Mouse (Mus musculus) midbrain, embryonic 14.5 days (tissue): ENCODE data around the gene Sec14l2. TPM values are rescaled to one million over a fixed set of nuclear protein-coding genes. Genes with fewer than 3 reads are reported as not detected.
A peak's percentile ranks its signal among the peaks of the same experiment; 100 is the strongest.

Source experiments
- ATAC-seq: fragments of 200-750 bp; cut with Nextera tagmentation; 2 replicates; pipeline ENCODE4 v1.8.0; 2017; ENCODE audit warnings: moderate number of reproducible peaks, moderate library complexity; ENCODE audit not compliant: low FRiP score, low TSS enrichment
- DNase-seq: peaks from one replicate; pipeline ENCODE4 v3.0.0-alpha.2; 2015
- H3K27ac ChIP-seq: fragments of 300-500 bp; sonication (generic); replicated peaks from 2 replicates; pipeline ENCODE4 v1.5.1; 2014; ENCODE audit warnings: mild to moderate bottlenecking, low read depth, low read length, moderate library complexity
- H3K27me3 ChIP-seq: fragments of 300-500 bp; sonication (generic); 2 replicates; pipeline ENCODE4 v1.6.1; 2014; ENCODE audit warnings: low read length, control low read depth, mixed read lengths; ENCODE audit not compliant: control insufficient read depth, insufficient read depth
- H3K36me3 ChIP-seq: fragments of 300-500 bp; sonication (generic); 2 replicates; pipeline ENCODE4 v1.6.1; 2014; ENCODE audit warnings: low read length, control low read depth; ENCODE audit not compliant: control insufficient read depth, insufficient read depth
- H3K4me1 ChIP-seq: fragments of 300-500 bp; sonication (generic); 2 replicates; pipeline ENCODE4 v1.6.1; 2014; ENCODE audit warnings: mild to moderate bottlenecking, antibody characterized with exemption, low read length, control low read depth; ENCODE audit not compliant: control insufficient read depth, insufficient read depth
- H3K4me2 ChIP-seq: fragments of 300-500 bp; sonication (generic); 2 replicates; pipeline ENCODE4 v1.6.1; 2014; ENCODE audit warnings: mild to moderate bottlenecking, low read length, moderate library complexity
- H3K4me3 ChIP-seq: fragments of 300-500 bp; sonication (generic); replicated peaks from 2 replicates; pipeline ENCODE4 v1.5.1; 2014; ENCODE audit warnings: low read depth, low read length
- H3K9ac ChIP-seq: fragments of 300-500 bp; sonication (generic); replicated peaks from 2 replicates; pipeline ENCODE4 v1.6.1; 2014; ENCODE audit warnings: mild to moderate bottlenecking, low read length, moderate library complexity
- H3K9me3 ChIP-seq: fragments of 300-500 bp; sonication (generic); 2 replicates; pipeline ENCODE4 v1.6.1; 2016; ENCODE audit warnings: low read length, control low read depth, mixed read lengths; ENCODE audit not compliant: control insufficient read depth
- WGBS: fragments of 180-500 bp; shearing (Covaris S2); extraction: QIAGEN DNeasy Blood & Tissue Kit; methylation state at CpG from one replicate; pipeline ENCODE4 v1.1.7; 2014; 5-methylcytosine and 5-hydroxymethylcytosine counted together
- polyA plus RNA-seq: library from polyadenylated mRNA; unstranded; fragments of >200 nt; fragmentation: Nextera tagmentation; extraction: Ambion mirVana; gene quantifications from 2 replicates; pipeline ENCODE4 v1.2.1, GENCODE M21; 2014

Sec14l2 gene
- polyA plus RNA-seq, 1 experiment from 2014 or later, result 2.0 TPM

DNA sequence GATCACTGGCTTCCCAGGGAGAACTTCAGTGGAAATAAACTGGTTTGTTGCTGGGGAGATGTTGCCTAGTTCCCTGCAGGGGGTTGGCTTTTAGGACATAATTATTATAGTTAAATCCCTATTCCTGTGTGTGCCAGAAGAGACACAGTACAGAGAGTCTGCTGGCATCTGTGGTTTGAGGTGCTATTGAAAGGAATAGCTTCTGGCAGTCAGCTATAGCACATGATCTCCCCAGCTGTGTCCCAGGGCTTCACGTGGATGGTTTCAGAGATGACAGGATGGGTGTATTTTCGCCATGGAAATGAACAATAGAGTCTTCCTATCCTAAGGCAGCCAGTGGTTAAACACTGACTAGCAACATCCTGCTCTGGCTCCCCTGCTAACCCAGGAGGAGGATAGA is 35.9 kb downstream of the Sec14l2 start:
- Histone ChIP-seq H3K4me2 (no peak overlapping the region), H3K27ac (no peak overlapping the region), H3K9ac (no peak overlapping the region), H3K36me3 (peaks cover 4% of the 10 kb centered on the region; the same call in 1 of the 2 replicates), H3K4me1 (no peaks in the 10 kb centered on the region), H3K9me3 (no peaks in the 10 kb centered on the region), H3K27me3 (no peaks in the 10 kb centered on the region), H3K4me3 (no peak overlapping the region)
- 44% methylated on average over 2 of the region's 2 CpGs for WGBS
- DNase-seq (no peak), ATAC-seq (no peak)

DNA sequence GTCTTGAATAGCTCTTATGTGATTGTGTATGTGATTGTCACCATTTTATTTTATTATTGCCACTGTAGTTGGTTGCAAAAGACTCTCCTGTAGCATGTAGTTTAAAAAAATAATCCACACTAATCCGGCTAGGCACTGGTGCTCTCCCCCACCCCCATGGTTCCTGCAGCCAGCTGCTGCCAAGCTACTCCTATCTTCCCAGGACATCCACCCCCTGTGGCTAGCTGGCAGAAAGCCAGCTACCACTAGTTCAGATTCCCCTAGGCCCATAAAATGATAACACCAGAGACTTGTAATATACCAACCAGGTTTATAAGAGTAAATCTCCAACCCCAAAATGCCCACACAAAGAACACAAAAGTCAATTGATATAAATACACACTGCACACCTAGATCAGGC is 37.0 kb downstream of the Sec14l2 start:
- Histone ChIP-seq H3K27ac (no peak overlapping the region), H3K27me3 (no peaks in the 10 kb centered on the region), H3K9ac (no peak overlapping the region), H3K36me3 (no peaks in the 10 kb centered on the region), H3K4me2 (no peak overlapping the region), H3K9me3 (no peaks in the 10 kb centered on the region), H3K4me3 (no peak overlapping the region), H3K4me1 (no peaks in the 10 kb centered on the region)
- ATAC-seq (no peak), DNase-seq (no peak)
- WGBS, result 35% methylated on average over 1 of the region's 1 CpGs

DNA sequence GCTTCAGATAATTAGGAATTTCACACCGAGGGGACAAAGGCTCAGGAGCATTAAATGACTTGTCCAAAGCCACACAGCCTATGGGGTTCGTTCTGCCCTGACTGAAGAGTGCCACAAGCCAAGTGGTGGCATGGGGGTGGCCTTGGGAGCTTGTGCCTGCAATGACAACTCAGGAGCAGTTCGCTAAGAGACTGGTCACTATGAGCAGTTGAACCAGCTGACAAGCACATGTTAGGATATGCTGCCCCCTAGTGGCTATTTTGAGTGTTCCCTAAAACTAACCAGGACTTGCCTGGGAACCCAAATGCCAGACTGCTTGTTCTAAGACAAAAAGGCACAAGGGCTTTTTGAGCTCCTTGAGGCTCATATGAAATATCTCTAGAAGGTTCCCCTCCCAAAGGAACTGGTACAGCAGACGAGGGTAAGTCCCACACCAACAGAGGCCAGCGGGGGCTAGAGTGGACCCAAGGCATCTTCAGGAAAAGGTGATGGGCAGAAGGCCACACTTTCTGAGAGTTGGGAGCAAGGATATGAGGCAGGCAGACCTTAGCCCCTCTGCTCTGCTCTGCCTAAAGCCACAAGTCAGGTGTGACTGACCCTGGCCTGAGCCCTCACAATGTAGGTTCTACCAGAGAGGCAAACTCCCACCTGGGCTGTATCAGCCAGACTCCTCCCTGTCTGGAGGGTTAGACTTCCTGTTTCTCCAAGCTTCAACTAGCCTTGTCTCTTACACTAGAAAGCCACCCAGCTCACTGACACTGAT is 39.7 kb downstream of the Sec14l2 start:
- Histone ChIP-seq H3K36me3 (no peaks in the 10 kb centered on the region), H3K4me1 (no peaks in the 10 kb centered on the region), H3K27me3 (no peaks in the 10 kb centered on the region), H3K27ac (no peak overlapping the region), H3K4me2 (no peak overlapping the region), H3K4me3 (no peak overlapping the region), H3K9me3 (no peaks in the 10 kb centered on the region), H3K9ac (no peak overlapping the region)
- 36% methylated on average over 5 of the region's 5 CpGs for WGBS
- ATAC-seq, result no peak
- DNase-seq, result peak; percentile 95

DNA sequence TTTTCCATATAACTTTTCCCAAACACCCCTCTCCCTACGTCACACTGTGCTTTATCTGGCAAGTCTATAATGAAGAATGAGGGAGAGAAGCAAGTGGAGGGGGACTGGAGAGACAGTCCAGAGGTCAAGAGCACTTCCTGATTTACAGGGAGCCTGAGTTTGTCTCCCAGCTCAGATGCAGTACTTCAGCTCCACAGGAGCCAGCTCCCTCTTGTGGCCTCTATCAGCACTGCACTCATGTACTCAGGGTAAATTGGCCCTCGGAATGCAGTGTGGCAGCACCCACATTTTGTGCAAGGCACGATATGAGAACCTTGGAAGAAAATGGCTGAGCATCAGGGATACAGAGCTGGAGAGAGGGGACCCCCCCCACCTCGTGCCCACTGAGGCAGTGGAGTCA is 43.0 kb downstream of the Sec14l2 start:
- Histone ChIP-seq H3K36me3 (no peaks in the 10 kb centered on the region), H3K4me1 (no peaks in the 10 kb centered on the region), H3K4me2 (no peak overlapping the region), H3K9ac (no peak overlapping the region), H3K27ac (no peak overlapping the region), H3K27me3 (no peaks in the 10 kb centered on the region), H3K9me3 (no peaks in the 10 kb centered on the region), H3K4me3 (no peak overlapping the region)
- WGBS, result 15% methylated on average over 4 of the region's 4 CpGs
- ATAC-seq (no peak), DNase-seq (peak; percentile 79)

DNA sequence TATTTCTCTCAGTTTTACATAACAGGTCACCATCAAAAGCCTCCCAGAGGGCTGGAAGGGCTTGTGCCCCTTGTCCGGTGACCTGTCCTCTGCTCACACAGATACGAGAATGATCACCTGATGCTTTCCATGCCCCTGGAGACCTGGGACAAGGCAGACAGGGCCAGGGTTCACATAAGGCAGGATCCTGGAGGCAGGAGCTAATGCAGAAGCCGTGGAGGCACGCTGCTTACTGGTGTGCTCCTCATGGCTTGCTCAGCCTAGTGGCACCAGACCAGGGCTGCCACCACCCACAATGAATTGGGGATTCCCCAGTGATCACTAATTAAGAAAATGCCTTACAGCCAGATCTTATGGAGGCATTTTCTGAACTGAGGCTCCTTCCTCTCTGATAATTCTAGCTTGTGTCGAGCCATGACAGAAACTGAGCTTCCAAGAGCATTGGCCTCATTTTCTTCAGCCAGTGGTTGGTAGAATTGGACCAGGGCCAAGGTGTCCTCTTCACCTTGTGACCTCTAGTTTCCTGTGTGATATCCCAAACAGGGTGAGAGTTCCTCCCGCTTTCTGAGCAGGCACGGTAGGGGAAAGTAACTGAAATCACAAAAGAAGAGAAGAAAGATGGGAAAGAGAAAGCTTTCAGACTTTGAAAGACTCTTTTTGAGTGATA is 44.8 kb downstream of the Sec14l2 start:
- Histone ChIP-seq H3K27ac (no peak overlapping the region), H3K4me3 (no peak overlapping the region), H3K9me3 (no peaks in the 10 kb centered on the region), H3K9ac (no peak overlapping the region), H3K36me3 (no peaks in the 10 kb centered on the region), H3K4me1 (no peaks in the 10 kb centered on the region), H3K4me2 (no peak overlapping the region), H3K27me3 (no peaks in the 10 kb centered on the region)
- WGBS, result 84% methylated on average over 7 of the region's 7 CpGs
- ATAC-seq, result no peak
- DNase-seq, result no peak

DNA sequence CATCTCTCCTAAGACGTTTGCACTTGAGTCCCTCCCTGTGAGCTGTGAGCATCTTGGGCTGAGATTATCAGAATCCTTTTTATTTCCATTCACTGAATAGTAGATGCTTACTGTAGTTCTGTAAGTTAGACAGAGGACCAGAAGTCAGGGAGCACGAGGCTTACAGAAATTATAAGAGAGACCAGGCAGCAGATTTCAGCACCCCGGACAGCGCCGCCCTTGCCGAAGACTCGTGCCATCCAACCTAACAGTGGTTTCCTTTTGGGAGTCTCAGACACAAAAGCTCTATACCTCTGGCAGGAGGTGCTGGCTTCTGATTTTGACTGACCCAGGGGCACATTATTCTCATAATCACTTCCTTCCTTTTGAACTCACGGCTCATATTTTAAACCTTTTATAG is 46.6 kb downstream of the Sec14l2 start:
- Histone ChIP-seq H3K9ac (no peak overlapping the region), H3K4me3 (no peak overlapping the region), H3K9me3 (no peaks in the 10 kb centered on the region), H3K27ac (no peak overlapping the region), H3K36me3 (no peaks in the 10 kb centered on the region), H3K4me1 (no peaks in the 10 kb centered on the region), H3K27me3 (no peaks in the 10 kb centered on the region), H3K4me2 (no peak overlapping the region)
- no peak for ATAC-seq
- WGBS, result 17% methylated on average over 8 of the region's 8 CpGs
- DNase-seq, result peak; percentile 41

DNA sequence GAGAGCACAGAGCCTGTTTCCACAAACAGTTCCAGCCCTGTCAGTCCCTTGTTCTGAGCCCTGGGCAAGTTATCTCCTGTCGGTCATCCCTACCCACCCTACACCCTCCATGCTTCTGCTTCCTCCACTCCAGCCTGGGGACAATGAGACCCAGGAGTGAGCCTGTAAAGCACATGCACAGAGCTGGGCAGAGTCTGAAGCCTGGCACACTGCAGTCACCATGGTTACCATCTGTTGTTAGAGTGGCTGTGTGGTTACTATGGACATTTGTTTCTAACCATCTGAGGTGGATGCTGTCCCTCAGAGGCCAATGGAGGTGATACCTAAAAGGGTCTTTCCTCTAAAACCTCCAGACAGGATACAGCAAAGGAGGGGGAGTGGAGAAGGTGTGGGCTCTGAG is 53.6 kb downstream of the Sec14l2 start:
- H3K9ac ChIP-seq, result no peak overlapping the region
- WGBS, result 77% methylated on average over 1 of the region's 1 CpGs
- no peak for ATAC-seq
- no peak overlapping the region for H3K4me3 ChIP-seq
- H3K27ac ChIP-seq, result no peak overlapping the region
- peak; percentile 28 for DNase-seq
- no peaks in the 10 kb centered on the region for H3K27me3 ChIP-seq
- H3K36me3 ChIP-seq, result no peaks in the 10 kb centered on the region
- no peaks in the 10 kb centered on the region for H3K4me1 ChIP-seq
- no peaks in the 10 kb centered on the region for H3K9me3 ChIP-seq
- no peak overlapping the region for H3K4me2 ChIP-seq

DNA sequence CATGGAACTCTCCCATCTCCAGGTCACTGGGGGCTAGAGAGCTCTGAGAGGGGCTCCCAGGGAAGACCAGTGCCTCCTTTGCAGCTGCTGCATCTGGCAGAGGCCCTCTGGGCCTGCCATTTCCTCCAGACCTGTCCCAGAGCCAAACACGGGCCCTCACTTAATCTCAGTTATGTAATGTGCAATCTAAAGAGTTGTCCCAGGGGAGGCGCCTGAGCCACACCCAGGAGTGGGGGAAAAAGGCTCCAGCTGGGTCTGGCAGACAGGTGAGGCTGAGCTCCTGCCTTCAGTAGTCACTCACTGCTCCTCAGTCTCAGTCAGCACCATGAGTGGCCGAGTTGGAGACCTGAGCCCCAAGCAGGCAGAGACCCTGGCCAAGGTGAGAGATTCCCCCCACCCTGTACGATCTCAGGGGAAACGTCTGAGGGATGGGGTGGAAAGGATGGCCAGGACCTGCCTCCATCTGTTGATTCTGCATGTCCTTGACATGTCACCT is 58.5 kb downstream of the Sec14l2 start, which contains the start of gene Sec14l3:
Gene Sec14l3 (plus strand): TSS at position 215 of the 496 bp plus-strand sequence.
- Histone ChIP-seq H3K27me3 (no peaks in the 10 kb centered on the region), H3K9me3 (no peaks in the 10 kb centered on the region), H3K4me1 (no peaks in the 10 kb centered on the region), H3K4me3 (no peak within 1 kb of the TSS), H3K27ac (no peak within 1 kb of the TSS), H3K36me3 (no peaks in the 10 kb centered on the region), H3K4me2 (no peak within 1 kb of the TSS), H3K9ac (no peak within 1 kb of the TSS)
- 73% methylated on average over 5 of the region's 5 CpGs for WGBS
- ATAC-seq, result no peak
- DNase-seq, result no peak

DNA sequence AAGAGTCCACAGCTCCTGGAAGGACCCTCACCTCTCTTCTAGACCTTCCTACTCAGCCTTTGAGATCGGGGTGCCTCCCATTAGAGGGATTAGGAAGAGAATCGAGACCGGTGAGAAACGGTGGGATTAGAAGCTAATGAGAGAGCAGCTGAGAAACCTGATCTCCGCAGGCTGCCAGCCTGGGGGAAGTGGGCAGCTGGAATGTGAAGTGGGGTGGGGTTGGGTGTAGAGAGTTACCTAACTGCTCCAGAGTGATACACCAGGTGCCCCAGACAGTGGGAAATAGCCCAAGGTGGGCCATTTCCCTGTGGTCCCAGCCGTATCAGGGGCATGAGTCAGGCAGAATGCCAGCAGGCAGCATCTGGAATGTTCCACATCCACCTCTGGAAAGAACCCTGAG is 60.2 kb downstream of the Sec14l2 start:
- Histone ChIP-seq H3K9me3 (no peaks in the 10 kb centered on the region), H3K4me1 (no peaks in the 10 kb centered on the region), H3K27me3 (no peaks in the 10 kb centered on the region), H3K36me3 (no peaks in the 10 kb centered on the region), H3K4me2 (no peak overlapping the region), H3K9ac (no peak overlapping the region), H3K27ac (no peak overlapping the region), H3K4me3 (no peak overlapping the region)
- WGBS, result 43% methylated on average over 6 of the region's 6 CpGs
- DNase-seq (no peak), ATAC-seq (no peak)
